Mouse (Mus musculus): ENCODE measurements around the gene Aqp7. TPM values are rescaled to one million over a fixed set of nuclear protein-coding genes. Genes with fewer than 3 reads are reported as not detected.

Gene Aqp7
- total and polyA plus RNA-seq, 3 experiments = 0.10 TPM; not detected in 2

- no peak for TF ChIP-seq PAX5 (IDR thresholded peaks at IDR 0.05; ENCODE audit: low read length)
- no peak for TF ChIP-seq SMC3 (IDR thresholded peaks at IDR 0.05; ENCODE audit: low read depth, low read length)
- TF ChIP-seq JUND (conservative IDR thresholded peaks at IDR 0.05; ENCODE audit: low read depth, low read length) = no peak
- no peak for TF ChIP-seq RAD21 (IDR thresholded peaks at IDR 0.05; ENCODE audit: low read depth, low read length)
- TF ChIP-seq MAZ (IDR thresholded peaks at IDR 0.05; ENCODE audit: low read depth, low read length) = no peak
- no peak for TF ChIP-seq NRF1 (IDR thresholded peaks at IDR 0.05; ENCODE audit: low read depth, low read length)
- TF ChIP-seq ETS1 (conservative IDR thresholded peaks at IDR 0.05; ENCODE audit: low read depth, low read length) = no peak
- no peak for TF ChIP-seq HCFC1 (IDR thresholded peaks at IDR 0.05; ENCODE audit: low read depth, low read length)
- TF ChIP-seq UBTF (IDR thresholded peaks at IDR 0.05; ENCODE audit: low read depth, low read length) = no peak
- no peak for TF ChIP-seq MYC (IDR thresholded peaks at IDR 0.05; ENCODE audit: low read depth, low read length)
- Histone ChIP-seq H3K4me1 (ENCODE audit: control insufficient read depth in 1 of 2, insufficient read depth in 2 of 2) (no peaks in the 10 kb centered on the region), H3K9ac (ENCODE audit: insufficient read depth, low read depth) (no peak overlapping the region), H3K27ac (ENCODE audit: insufficient read depth, low read depth) (no peak overlapping the region), H3K27me3 (replicated peaks) (no peaks in the 10 kb centered on the region), H3K4me2 (ENCODE audit: insufficient read depth, low read depth, poor library complexity, severe bottlenecking) (no peak overlapping the region), H3K79me2 (replicated peaks; ENCODE audit: control insufficient read depth, extremely low read depth, insufficient read depth, poor library complexity, severe bottlenecking) (no peaks in the 10 kb centered on the region; the same call in 1 of the 2 replicates), H3K4me3 (replicated peaks in 1 of 3; ENCODE audit: low read depth in 2 of 3, low read length in 2 of 3, poor library complexity in 1 of 3) (no peak overlapping the region), H3K9me3 (replicated peaks; ENCODE audit: low read length) (no peaks in the 10 kb centered on the region), H3K36me3 (replicated peaks in 1 of 2; ENCODE audit: control insufficient read depth in 1 of 2, insufficient read depth in 1 of 2, low read length in 1 of 2) (peaks cover 82 to 97% of the 10 kb centered on the region in 2 experiments)
- in situ Hi-C loops (cut with MboI; ENCODE audit: low pct_ligation_motif_present, low pct_unique_long_range_greater_than_20kb, low sequenced_read_pairs) (no loop called here), dilution Hi-C loops (cut with MboI; ENCODE audit: extremely low pct_ligation_motif_present, extremely low pct_unique_long_range_greater_than_20kb, low sequenced_read_pairs) (no loop called here)
- DNase-seq (ENCODE audit: extremely low read depth) = no peak
Observed at GRCm38 (mm10) chr4:41000271-41000670, 47.7 kb downstream of the Aqp7 start.

- TF ChIP-seq RCOR1 (conservative IDR thresholded peaks at IDR 0.05; ENCODE audit: low read depth, low read length) (no peak), JUND (conservative IDR thresholded peaks at IDR 0.05; ENCODE audit: low read depth, low read length) (no peak), HCFC1 (IDR thresholded peaks at IDR 0.05; ENCODE audit: low read depth, low read length) (no peak), BHLHE40 (IDR thresholded peaks at IDR 0.05; ENCODE audit: low read depth, low read length) (no peak), MAX (IDR thresholded peaks at IDR 0.05; ENCODE audit: low read length) (no peak), TCF12 (IDR thresholded peaks at IDR 0.05; ENCODE audit: low read depth, low read length) (no peak), ZMIZ1 (IDR thresholded peaks at IDR 0.05; ENCODE audit: low read depth, low read length) (no peak), JUN (IDR thresholded peaks at IDR 0.05; ENCODE audit: insufficient read depth, low read depth, low read length) (no peak), ETS1 (conservative IDR thresholded peaks at IDR 0.05; ENCODE audit: low read depth, low read length) (no peak), MYC (IDR thresholded peaks at IDR 0.05; ENCODE audit: low read depth, low read length) (no peak), NRF1 (IDR thresholded peaks at IDR 0.05; ENCODE audit: low read depth, low read length) (no peak)
- peaks cover 75 to 97% of the 10 kb centered on the region in 2 experiments for H3K36me3 ChIP-seq (replicated peaks in 1 of 2; ENCODE audit: control insufficient read depth in 1 of 2, insufficient read depth in 1 of 2, low read length in 1 of 2)
- no peak overlapping the region for H3K4me2 ChIP-seq (ENCODE audit: insufficient read depth, low read depth, poor library complexity, severe bottlenecking)
- H3K79me2 ChIP-seq (replicated peaks; ENCODE audit: control insufficient read depth, extremely low read depth, insufficient read depth, poor library complexity, severe bottlenecking) = no peaks in the 10 kb centered on the region; the same call in 1 of the 2 replicates
- in situ Hi-C loops (cut with MboI; ENCODE audit: low pct_ligation_motif_present, low pct_unique_long_range_greater_than_20kb, low sequenced_read_pairs) = no loop called here
- no peak for DNase-seq (ENCODE audit: extremely low read depth)
- no peaks in the 10 kb centered on the region for H3K27me3 ChIP-seq (replicated peaks)
- no peak overlapping the region for H3K27ac ChIP-seq (ENCODE audit: insufficient read depth, low read depth)
- no peaks in the 10 kb centered on the region for H3K4me1 ChIP-seq (ENCODE audit: control insufficient read depth in 1 of 2, insufficient read depth in 2 of 2)
- H3K9ac ChIP-seq (ENCODE audit: insufficient read depth, low read depth) = no peak overlapping the region
- no peak overlapping the region for H3K4me3 ChIP-seq (replicated peaks in 1 of 3; ENCODE audit: low read depth in 2 of 3, low read length in 2 of 3, poor library complexity in 1 of 3)
- no peaks in the 10 kb centered on the region for H3K9me3 ChIP-seq (replicated peaks; ENCODE audit: low read length)
- dilution Hi-C loops (cut with MboI; ENCODE audit: extremely low pct_ligation_motif_present, extremely low pct_unique_long_range_greater_than_20kb, low sequenced_read_pairs) = no loop called here
Observed at GRCm38 (mm10) chr4:40997916-40998315, 50.0 kb downstream of the Aqp7 start.

Measured in CH12.LX (cell line).